Mouse (Mus musculus) gastrocnemius, postnatal 10 days (tissue): ENCODE measurements at regions not wholly inside any gene's neighbourhood (a gene's known extent, or its start where the extent isn't known, plus 50 kb on each side); places are given as distances from the start of the nearest gene placed in this dataset.

Source experiments
- DNase-seq: peaks from one replicate; pipeline ENCODE4 v3.0.0; 2021; ENCODE audit warnings: mixed read lengths

GRCm38 (mm10) chr16:21274012-21274528 is 69.5 kb downstream of the Ephb3 start:
- no peak for DNase-seq

GRCm38 (mm10) chr16:21277789-21278342 is 73.3 kb downstream of the Ephb3 start:
- no peak for DNase-seq

- DNase-seq = no peak
Measured at GRCm38 (mm10) chr16:21278387-21278786, 73.8 kb downstream of the Ephb3 start.

GRCm38 (mm10) chr16:21280200-21280627 is 75.7 kb downstream of the Ephb3 start:
- DNase-seq = no peak

- DNase-seq = no peak
Measured at GRCm38 (mm10) chr16:21281958-21282730, 77.6 kb downstream of the Ephb3 start.

GRCm38 (mm10) chr16:21286099-21286498 is 81.5 kb downstream of the Ephb3 start:
- peak; percentile 46 for DNase-seq

GRCm38 (mm10) chr16:21289528-21289927 is 85.0 kb downstream of the Ephb3 start:
- no peak for DNase-seq

GRCm38 (mm10) chr16:21293010-21293409 is 88.5 kb downstream of the Ephb3 start:
- peak; percentile 29 for DNase-seq

GRCm38 (mm10) chr16:21293569-21293968 is 89.0 kb downstream of the Ephb3 start:
- peak; percentile 47 for DNase-seq

- DNase-seq = peak; percentile 68
Measured at GRCm38 (mm10) chr16:21294677-21295411, 90.3 kb downstream of the Ephb3 start.

GRCm38 (mm10) chr16:21295956-21296733 is 91.6 kb downstream of the Ephb3 start:
- peak; percentile 51 for DNase-seq

GRCm38 (mm10) chr16:21296786-21297185 is 92.2 kb downstream of the Ephb3 start:
- DNase-seq = no peak

GRCm38 (mm10) chr16:21298866-21299265 is 94.3 kb downstream of the Ephb3 start:
- no peak for DNase-seq

GRCm38 (mm10) chr16:21305859-21306258 is 101.3 kb downstream of the Ephb3 start:
- DNase-seq = no peak

GRCm38 (mm10) chr16:21308513-21308912 is 104.0 kb downstream of the Ephb3 start:
- no peak for DNase-seq

GRCm38 (mm10) chr16:21310636-21311615 is 106.4 kb downstream of the Ephb3 start:
- peak; percentile 79 for DNase-seq

GRCm38 (mm10) chr16:21311781-21312180 is 107.2 kb downstream of the Ephb3 start:
- DNase-seq = no peak

GRCm38 (mm10) chr16:21315751-21316151 is 107.2 kb upstream of the Vps8 start:
- DNase-seq = no peak

GRCm38 (mm10) chr16:21318009-21318639 is 104.8 kb upstream of the Vps8 start:
- no peak for DNase-seq

GRCm38 (mm10) chr16:21318640-21319365 is 104.1 kb upstream of the Vps8 start:
- peak; percentile 61 for DNase-seq
